Mouse (Mus musculus): Measurements from ENCODE around the gene Caskin1. TPM values are rescaled to one million over a fixed set of nuclear protein-coding genes. Genes with fewer than 3 reads are reported as not detected.
A peak's percentile ranks its signal among the peaks of the same experiment; 100 is the strongest.

The Caskin1 gene
- polyA plus RNA-seq, 1 experiment from 2014 or later, result 1.5 TPM

GRCm38 (mm10) chr17:24469336-24469909 is 19.0 kb upstream of the Caskin1 start:
- peak overlapping the region; percentile 99 for H3K4me2 ChIP-seq (ENCODE audit: low read depth, low read length)
- ATAC-seq (ENCODE audit: insufficient read depth, low FRiP score), result no peak
- WGBS, result 16% methylated on average over 7 of the region's 7 CpGs
- H3K4me3 ChIP-seq (replicated peaks; ENCODE audit: low read length), result peak overlapping the region; percentile 72
- peaks cover 27% of the 10 kb centered on the region for H3K4me1 ChIP-seq (ENCODE audit: control insufficient read depth, insufficient read depth, low read length)
- H3K27ac ChIP-seq (ENCODE audit: low read length), result peak overlapping the region; percentile 88
- peak overlapping the region; percentile 91 for H3K9ac ChIP-seq (ENCODE audit: low read length)
- H3K27me3 ChIP-seq (ENCODE audit: control insufficient read depth, insufficient read depth, low read length), result no peaks in the 10 kb centered on the region
- no peaks in the 10 kb centered on the region for H3K36me3 ChIP-seq (ENCODE audit: control insufficient read depth, insufficient read depth, low read length)
- H3K9me3 ChIP-seq (replicated peaks; ENCODE audit: control insufficient read depth, low read length), result no peaks in the 10 kb centered on the region

- Histone ChIP-seq H3K36me3 (ENCODE audit: control insufficient read depth, insufficient read depth, low read length) (peaks cover 2% of the 10 kb centered on the region; the same call in 1 of the 2 replicates), H3K27ac (ENCODE audit: low read length) (peak within 1 kb of the TSS; percentile 88), H3K4me2 (ENCODE audit: low read depth, low read length) (peak within 1 kb of the TSS; percentile 99), H3K27me3 (ENCODE audit: control insufficient read depth, insufficient read depth, low read length) (no peaks in the 10 kb centered on the region), H3K9ac (ENCODE audit: low read length) (peak within 1 kb of the TSS; percentile 91), H3K4me1 (ENCODE audit: control insufficient read depth, insufficient read depth, low read length) (peaks cover 27% of the 10 kb centered on the region), H3K4me3 (replicated peaks; ENCODE audit: low read length) (peak within 1 kb of the TSS; percentile 72), H3K9me3 (replicated peaks; ENCODE audit: control insufficient read depth, low read length) (no peaks in the 10 kb centered on the region)
- WGBS, result under 1% methylated on average over 75 of the region's 75 CpGs
- ATAC-seq (ENCODE audit: insufficient read depth, low FRiP score), result peak; percentile 96
Measured at GRCm38 (mm10) chr17:24469910-24470602, 18.3 kb upstream of the Caskin1 start, which contains the start of the genes E4f1 and Pgp. Gene E4f1 (minus strand): TSS chr17:24470313. Gene Pgp (plus strand): TSS chr17:24470392.

GRCm38 (mm10) chr17:24470701-24471527 is 17.5 kb upstream of the Caskin1 start:
- Histone ChIP-seq H3K27ac (ENCODE audit: low read length) (peak overlapping the region; percentile 77), H3K9ac (ENCODE audit: low read length) (peak overlapping the region; percentile 91), H3K4me2 (ENCODE audit: low read depth, low read length) (peak overlapping the region; percentile 99), H3K27me3 (ENCODE audit: control insufficient read depth, insufficient read depth, low read length) (no peaks in the 10 kb centered on the region), H3K4me3 (replicated peaks; ENCODE audit: low read length) (peak overlapping the region; percentile 72), H3K4me1 (ENCODE audit: control insufficient read depth, insufficient read depth, low read length) (peaks cover 27% of the 10 kb centered on the region), H3K36me3 (ENCODE audit: control insufficient read depth, insufficient read depth, low read length) (peaks cover 11% of the 10 kb centered on the region; the same call in 1 of the 2 replicates), H3K9me3 (replicated peaks; ENCODE audit: control insufficient read depth, low read length) (no peaks in the 10 kb centered on the region)
- under 1% methylated on average over 68 of the region's 68 CpGs for WGBS
- peak; percentile 14; the same call in 1 of the 2 replicates for ATAC-seq (ENCODE audit: insufficient read depth, low FRiP score)

- no peak for ATAC-seq (ENCODE audit: insufficient read depth, low FRiP score)
- H3K4me3 ChIP-seq (replicated peaks; ENCODE audit: low read length), result peak overlapping the region; percentile 72; the same call in 1 of the 2 replicates
- WGBS, result 74% methylated on average over 4 of the region's 4 CpGs
Measured at GRCm38 (mm10) chr17:24472512-24472911, 15.9 kb upstream of the Caskin1 start.

DNA sequence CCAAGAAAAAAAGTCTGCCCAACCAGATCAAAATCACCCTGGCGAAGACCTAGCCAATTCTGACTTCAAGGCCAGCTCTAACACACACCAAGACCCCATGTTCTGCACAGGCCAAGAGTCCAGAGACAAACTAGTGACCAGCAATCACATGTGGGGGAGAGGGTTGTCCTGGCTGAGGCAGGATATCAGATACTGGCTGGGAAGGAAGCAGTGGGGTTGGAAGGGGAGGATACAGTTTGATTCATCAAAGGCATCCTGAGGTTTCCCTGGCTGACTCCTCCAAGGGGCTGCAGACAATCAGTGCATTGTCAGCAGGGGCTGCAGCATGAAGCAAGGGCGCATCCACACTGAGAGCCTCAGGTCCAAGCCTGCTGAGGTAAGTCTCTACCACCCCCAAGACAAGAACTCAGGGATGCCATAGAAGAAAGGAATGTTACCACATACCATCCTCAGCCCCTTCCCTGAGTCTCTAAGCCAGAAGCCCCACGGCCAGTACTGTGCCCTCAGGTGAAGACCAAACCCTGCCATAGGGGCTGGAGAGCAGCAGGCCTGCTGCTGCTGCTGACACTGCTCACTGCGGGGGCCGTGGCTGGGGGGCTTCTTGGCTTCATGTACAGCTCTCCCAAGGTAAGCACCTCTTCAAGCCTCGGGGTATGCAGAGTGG is 14.7 kb upstream of the Caskin1 start, which contains the start of gene Bricd5:
TSS of gene Bricd5 (plus strand) at position 273 of the 664 bp plus-strand sequence.
- Histone ChIP-seq H3K4me3 (replicated peaks; ENCODE audit: low read length) (peak within 1 kb of the TSS; percentile 72; the same call in 1 of the 2 replicates), H3K9me3 (replicated peaks; ENCODE audit: control insufficient read depth, low read length) (no peaks in the 10 kb centered on the region), H3K36me3 (ENCODE audit: control insufficient read depth, insufficient read depth, low read length) (peaks cover 15% of the 10 kb centered on the region; the same call in 1 of the 2 replicates), H3K4me2 (ENCODE audit: low read depth, low read length) (peak within 1 kb of the TSS; percentile 99), H3K27ac (ENCODE audit: low read length) (peak within 1 kb of the TSS; percentile 83), H3K4me1 (ENCODE audit: control insufficient read depth, insufficient read depth, low read length) (peaks cover 31% of the 10 kb centered on the region), H3K27me3 (ENCODE audit: control insufficient read depth, insufficient read depth, low read length) (no peaks in the 10 kb centered on the region), H3K9ac (ENCODE audit: low read length) (peak within 1 kb of the TSS; percentile 27; the same call in 1 of the 2 replicates)
- 79% methylated on average over 6 of the region's 6 CpGs for WGBS
- no peak for ATAC-seq (ENCODE audit: insufficient read depth, low FRiP score)

More at GRCm38 (mm10) chr17:24472512-24472911, 15.9 kb upstream of the Caskin1 start:
- Histone ChIP-seq H3K27me3 (ENCODE audit: control insufficient read depth, insufficient read depth, low read length) (no peaks in the 10 kb centered on the region), H3K9me3 (replicated peaks; ENCODE audit: control insufficient read depth, low read length) (no peaks in the 10 kb centered on the region), H3K36me3 (ENCODE audit: control insufficient read depth, insufficient read depth, low read length) (peaks cover 15% of the 10 kb centered on the region; the same call in 1 of the 2 replicates), H3K9ac (ENCODE audit: low read length) (peak overlapping the region; percentile 27; the same call in 1 of the 2 replicates), H3K4me1 (ENCODE audit: control insufficient read depth, insufficient read depth, low read length) (peaks cover 27% of the 10 kb centered on the region), H3K4me2 (ENCODE audit: low read depth, low read length) (peak overlapping the region; percentile 99), H3K27ac (ENCODE audit: low read length) (peak overlapping the region; percentile 83)

DNA sequence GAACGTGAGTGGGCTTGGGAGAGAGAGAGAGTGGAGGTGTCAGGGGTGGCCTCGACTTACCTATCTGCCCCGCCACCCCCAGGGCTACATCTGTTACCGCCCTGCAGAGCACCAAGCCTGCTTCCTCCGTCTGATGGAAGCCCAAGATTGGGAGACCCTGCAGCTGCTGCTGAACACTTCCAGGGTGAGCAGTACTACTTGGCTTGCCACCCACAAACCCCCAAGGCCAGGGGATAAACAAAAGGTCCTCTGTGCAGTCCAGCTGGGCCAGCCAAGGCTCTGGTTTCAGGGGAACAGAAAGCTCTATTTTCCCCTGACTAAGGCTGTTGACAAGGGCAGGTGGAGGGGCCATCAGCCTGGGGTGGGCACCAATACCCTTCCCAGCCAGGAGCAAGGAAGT is 13.8 kb upstream of the Caskin1 start:
- Histone ChIP-seq H3K9ac (ENCODE audit: low read length) (no peak overlapping the region), H3K4me2 (ENCODE audit: low read depth, low read length) (no peak overlapping the region), H3K27ac (ENCODE audit: low read length) (peak overlapping the region; percentile 83; the same call in 1 of the 2 replicates), H3K4me1 (ENCODE audit: control insufficient read depth, insufficient read depth, low read length) (peaks cover 31% of the 10 kb centered on the region), H3K9me3 (replicated peaks; ENCODE audit: control insufficient read depth, low read length) (no peaks in the 10 kb centered on the region), H3K27me3 (ENCODE audit: control insufficient read depth, insufficient read depth, low read length) (no peaks in the 10 kb centered on the region), H3K36me3 (ENCODE audit: control insufficient read depth, insufficient read depth, low read length) (peaks cover 15% of the 10 kb centered on the region; the same call in 1 of the 2 replicates), H3K4me3 (replicated peaks; ENCODE audit: low read length) (no peak overlapping the region)
- 74% methylated on average over 5 of the region's 5 CpGs for WGBS
- ATAC-seq (ENCODE audit: insufficient read depth, low FRiP score), result no peak

- Histone ChIP-seq H3K4me3 (replicated peaks; ENCODE audit: low read length) (no peak overlapping the region), H3K27me3 (ENCODE audit: control insufficient read depth, insufficient read depth, low read length) (no peaks in the 10 kb centered on the region), H3K4me1 (ENCODE audit: control insufficient read depth, insufficient read depth, low read length) (peaks cover 36% of the 10 kb centered on the region), H3K9ac (ENCODE audit: low read length) (no peak overlapping the region), H3K36me3 (ENCODE audit: control insufficient read depth, insufficient read depth, low read length) (peaks cover 15% of the 10 kb centered on the region; the same call in 1 of the 2 replicates), H3K27ac (ENCODE audit: low read length) (no peak overlapping the region), H3K9me3 (replicated peaks; ENCODE audit: control insufficient read depth, low read length) (no peaks in the 10 kb centered on the region), H3K4me2 (ENCODE audit: low read depth, low read length) (no peak overlapping the region)
- 93% methylated on average over 6 of the region's 6 CpGs for WGBS
- ATAC-seq (ENCODE audit: insufficient read depth, low FRiP score), result no peak
Measured at GRCm38 (mm10) chr17:24475586-24475985, 12.8 kb upstream of the Caskin1 start.

- no peak overlapping the region for H3K27ac ChIP-seq (ENCODE audit: low read length)
- H3K36me3 ChIP-seq (ENCODE audit: control insufficient read depth, insufficient read depth, low read length), result peaks cover 15% of the 10 kb centered on the region; the same call in 1 of the 2 replicates
- no peaks in the 10 kb centered on the region for H3K27me3 ChIP-seq (ENCODE audit: control insufficient read depth, insufficient read depth, low read length)
- H3K4me1 ChIP-seq (ENCODE audit: control insufficient read depth, insufficient read depth, low read length), result peaks cover 34% of the 10 kb centered on the region
- no peak for ATAC-seq (ENCODE audit: insufficient read depth, low FRiP score)
- no peak overlapping the region for H3K4me3 ChIP-seq (replicated peaks; ENCODE audit: low read length)
- no peaks in the 10 kb centered on the region for H3K9me3 ChIP-seq (replicated peaks; ENCODE audit: control insufficient read depth, low read length)
- no peak overlapping the region for H3K4me2 ChIP-seq (ENCODE audit: low read depth, low read length)
- 88% methylated on average over 10 of the region's 10 CpGs for WGBS
- no peak overlapping the region for H3K9ac ChIP-seq (ENCODE audit: low read length)
Measured at GRCm38 (mm10) chr17:24476022-24476776, 12.2 kb upstream of the Caskin1 start.
